Mouse (Mus musculus) heart, postnatal 0 days (tissue): ENCODE results near the gene Cfap36. TPM values are rescaled to one million over a fixed set of nuclear protein-coding genes. Genes with fewer than 3 reads are reported as not detected.
A peak's percentile ranks its signal among the peaks of the same experiment; 100 is the strongest.

Source experiments
- ATAC-seq: fragments of 200-750 bp; cut with Nextera tagmentation; 2 replicates; pipeline ENCODE4 v1.8.0; 2017; ENCODE audit warnings: low read depth, moderate number of reproducible peaks, moderate library complexity; ENCODE audit not compliant: insufficient read depth
- DNase-seq: peaks from one replicate; pipeline ENCODE4 v3.0.0-alpha.2; 2016; ENCODE audit warnings: low spot score
- H3K27ac ChIP-seq: fragments of 300-500 bp; sonication (generic); 2 replicates; pipeline ENCODE4 v1.5.1; 2014; ENCODE audit warnings: low read depth, mild to moderate bottlenecking
- H3K27me3 ChIP-seq: fragments of 300-500 bp; sonication (generic); 2 replicates; pipeline ENCODE4 v1.6.1; 2014; ENCODE audit warnings: low read length, mixed read lengths; ENCODE audit not compliant: control insufficient read depth, insufficient read depth
- H3K36me3 ChIP-seq: fragments of 300-500 bp; sonication (generic); replicated peaks from 2 replicates; pipeline ENCODE4 v1.6.1; 2014; ENCODE audit warnings: low read length, mixed read lengths; ENCODE audit not compliant: control insufficient read depth, insufficient read depth
- H3K4me1 ChIP-seq: fragments of 300-500 bp; sonication (generic); 2 replicates; pipeline ENCODE4 v1.6.1; 2014; ENCODE audit warnings: antibody characterized with exemption; ENCODE audit not compliant: control insufficient read depth, insufficient read depth
- H3K4me2 ChIP-seq: fragments of 300-500 bp; sonication (generic); 2 replicates; pipeline ENCODE4 v1.6.1; 2014; ENCODE audit warnings: low read depth, mild to moderate bottlenecking, low read length, moderate library complexity
- H3K4me3 ChIP-seq: fragments of 300-500 bp; sonication (generic); 2 replicates; pipeline ENCODE4 v1.5.1; 2014; ENCODE audit warnings: low read depth, low read length
- H3K9ac ChIP-seq: fragments of 300-500 bp; sonication (generic); replicated peaks from 2 replicates; pipeline ENCODE4 v1.6.1; 2014; ENCODE audit warnings: low read depth, low read length, mixed read lengths
- H3K9me3 ChIP-seq: fragments of 300-500 bp; sonication (generic); replicated peaks from 2 replicates; pipeline ENCODE4 v1.6.1; 2016; ENCODE audit warnings: low read length; ENCODE audit not compliant: control insufficient read depth
- CTCF ChIP-seq: IDR thresholded peaks from 2 replicates; pipeline ENCODE4 v1.5.1; 2016; ENCODE audit warnings: antibody characterized with exemption, control low read depth, low read depth
- EP300 ChIP-seq: IDR thresholded peaks from 2 replicates; pipeline ENCODE4 v1.6.1; 2016; ENCODE audit warnings: antibody characterized with exemption, low read depth
- WGBS: fragments of 180-500 bp; shearing (Covaris S2); extraction: QIAGEN DNeasy Blood & Tissue Kit; methylation state at CpG from one replicate; pipeline ENCODE4 v1.1.7; 2014; 5-methylcytosine and 5-hydroxymethylcytosine counted together
- polyA plus RNA-seq: library from polyadenylated mRNA; unstranded; fragments of >200 nt; fragmentation: Nextera tagmentation; extraction: Ambion mirVana; gene quantifications from 2 replicates; pipeline ENCODE4 v1.2.1, GENCODE M21; 2015
- total RNA-seq: library from RNA; depleted of rRNA; stranded (reverse); fragments of >200 nt; gene quantifications from 2 replicates; pipeline ENCODE4 v1.2.3, GENCODE M21; 2014; ENCODE audit warnings: low replicate concordance

Cfap36 gene
- total and polyA plus RNA-seq, 2 experiments from 2014 or later, result 3.5 to 44.2 TPM

DNA sequence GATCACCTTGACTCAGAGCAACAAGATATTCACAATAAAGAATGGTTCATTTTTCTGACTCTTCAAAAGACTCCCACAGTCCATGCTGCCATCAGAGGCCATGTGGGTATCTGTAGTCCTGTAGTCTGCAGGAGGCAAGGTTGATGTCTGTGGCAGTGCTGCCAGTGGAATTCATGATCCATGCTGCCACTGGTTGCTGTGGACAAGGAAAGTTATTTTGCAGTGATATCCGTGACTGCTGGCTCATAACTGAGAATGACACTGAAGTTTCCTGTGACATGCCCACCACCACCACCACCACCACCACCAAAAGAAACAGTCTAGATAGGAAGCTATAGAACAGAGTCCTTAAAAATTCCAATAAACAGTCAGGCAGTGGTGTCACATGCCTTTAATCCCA, 7.4 kb upstream of the Cfap36 start:
- no peaks in the 10 kb centered on the region for H3K36me3 ChIP-seq
- no peaks in the 10 kb centered on the region for H3K4me1 ChIP-seq
- 53% methylated on average over 1 of the region's 1 CpGs for WGBS
- H3K9me3 ChIP-seq, result peaks cover 11% of the 10 kb centered on the region; the same call in 1 of the 2 replicates
- no peak overlapping the region for H3K27ac ChIP-seq
- no peak for TF ChIP-seq EP300
- no peak for TF ChIP-seq CTCF
- H3K4me3 ChIP-seq, result no peak overlapping the region
- no peak for DNase-seq
- no peak overlapping the region for H3K4me2 ChIP-seq
- no peaks in the 10 kb centered on the region for H3K27me3 ChIP-seq
- no peak overlapping the region for H3K9ac ChIP-seq
- ATAC-seq, result no peak

- H3K27me3 ChIP-seq, result no peaks in the 10 kb centered on the region
- H3K9me3 ChIP-seq, result peaks cover 5% of the 10 kb centered on the region; the same call in 1 of the 2 replicates
- DNase-seq (no peak), ATAC-seq (no peak)
- no peak for TF ChIP-seq EP300
- TF ChIP-seq CTCF, result no peak
- H3K9ac ChIP-seq, result no peak overlapping the region
- no peak overlapping the region for H3K27ac ChIP-seq
- no peaks in the 10 kb centered on the region for H3K36me3 ChIP-seq
- no peak overlapping the region for H3K4me3 ChIP-seq
- H3K4me2 ChIP-seq, result no peak overlapping the region
- over 99% methylated on average over 5 of the region's 5 CpGs for WGBS
- peaks cover 11% of the 10 kb centered on the region for H3K4me1 ChIP-seq
These were observed 1.2 kb upstream of the Cfap36 start for GRCm38 (mm10) chr11:29248386-29248785.

GRCm38 (mm10) chr11:29247725-29248124, 516 bp upstream of the Cfap36 start:
- H3K27me3 ChIP-seq, result no peaks in the 10 kb centered on the region
- WGBS, result 92% methylated on average over 1 of the region's 1 CpGs
- H3K9ac ChIP-seq, result no peak overlapping the region
- peak overlapping the region; percentile 98 for H3K4me3 ChIP-seq
- H3K27ac ChIP-seq, result no peak overlapping the region
- TF ChIP-seq CTCF, result no peak; the same call in 1 of the 2 replicates
- no peak for TF ChIP-seq EP300
- no peaks in the 10 kb centered on the region for H3K9me3 ChIP-seq
- peaks cover 11% of the 10 kb centered on the region for H3K4me1 ChIP-seq
- 0 out of 2 replicates have a peak, but pooled peaks cover under 1% of the 10 kb centered on the region for H3K36me3 ChIP-seq
- ATAC-seq (no peak), DNase-seq (no peak)
- peak overlapping the region; percentile 93 for H3K4me2 ChIP-seq

DNA sequence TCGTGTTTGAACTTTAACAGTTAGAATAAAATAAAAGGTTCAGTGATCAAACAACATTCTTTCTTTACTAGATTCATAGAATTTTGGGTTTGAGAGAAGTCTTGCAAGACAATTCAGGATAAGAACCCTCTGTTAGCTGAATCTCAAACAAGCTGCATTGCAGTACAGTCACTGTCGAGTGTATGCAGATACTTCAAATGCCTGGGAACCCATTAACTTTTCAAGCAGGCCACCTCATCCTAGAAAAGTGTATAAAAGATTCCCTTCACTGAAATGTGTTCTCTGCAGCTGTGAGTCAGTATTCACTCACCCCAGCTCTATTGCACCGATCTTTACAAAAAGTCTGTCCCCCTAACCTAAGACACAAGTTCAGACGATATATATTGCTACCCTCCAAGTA, 1.2 kb downstream of the Cfap36 start:
- WGBS, result 47% methylated on average over 4 of the region's 4 CpGs
- no peak overlapping the region for H3K9ac ChIP-seq

DNA sequence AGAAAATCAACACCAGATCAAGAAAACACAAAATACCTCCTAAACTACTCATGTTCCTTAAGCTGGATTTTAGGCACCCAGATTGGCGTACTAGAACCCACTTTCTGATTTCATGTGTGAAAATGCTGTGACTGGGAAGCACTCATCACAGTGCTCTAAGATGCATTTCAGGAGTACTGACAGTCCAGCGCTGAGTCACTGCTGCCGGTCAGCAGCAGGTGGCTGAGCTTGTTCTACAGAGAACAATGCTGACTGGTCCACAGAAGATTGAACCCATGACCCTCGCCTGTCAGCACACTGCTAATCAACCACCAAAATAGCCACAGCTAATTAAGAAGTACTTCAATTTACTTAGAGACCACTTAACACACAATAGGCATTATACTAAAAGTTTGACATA, 5.2 kb downstream of the Cfap36 start:
- TF ChIP-seq CTCF, result no peak
- no peak for TF ChIP-seq EP300
- Histone ChIP-seq H3K4me3 (no peak overlapping the region), H3K9ac (no peak overlapping the region), H3K4me1 (peaks cover 11% of the 10 kb centered on the region), H3K27ac (no peak overlapping the region), H3K36me3 (peaks cover 10% of the 10 kb centered on the region), H3K9me3 (no peaks in the 10 kb centered on the region), H3K27me3 (no peaks in the 10 kb centered on the region), H3K4me2 (no peak overlapping the region)
- no peak for DNase-seq
- WGBS, result 63% methylated on average over 4 of the region's 4 CpGs
- no peak for ATAC-seq

More for the DNA sequence above, 1.2 kb downstream of the Cfap36 start:
- Histone ChIP-seq H3K4me2 (peak overlapping the region; percentile 93), H3K9me3 (no peaks in the 10 kb centered on the region), H3K4me3 (peak overlapping the region; percentile 98), H3K4me1 (peaks cover 11% of the 10 kb centered on the region), H3K27me3 (no peaks in the 10 kb centered on the region), H3K27ac (no peak overlapping the region), H3K36me3 (peaks cover 10% of the 10 kb centered on the region)
- no peak for DNase-seq
- ATAC-seq, result no peak
- TF ChIP-seq CTCF (no peak), EP300 (no peak)

DNA sequence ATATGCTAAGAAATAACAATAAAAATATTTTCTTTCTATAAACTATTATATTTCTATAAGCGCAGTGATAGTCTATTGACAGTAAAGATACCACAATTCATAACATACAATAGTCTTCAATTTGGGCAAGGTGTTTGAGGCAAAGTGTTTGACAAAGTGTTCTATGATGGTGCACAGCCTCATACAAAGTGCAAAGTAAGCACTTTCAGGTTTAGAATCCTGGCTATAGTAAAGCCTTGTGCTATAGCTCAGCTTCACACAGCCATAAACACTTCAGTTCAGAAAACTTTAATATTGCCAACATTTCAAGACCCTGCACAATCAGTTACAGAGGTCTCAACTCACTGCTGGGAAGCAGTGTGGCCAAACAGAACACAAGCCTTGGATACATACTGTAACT, 7.9 kb downstream of the Cfap36 start:
- TF ChIP-seq CTCF, result no peak
- no peak for TF ChIP-seq EP300
- WGBS, result 84% methylated on average over 1 of the region's 1 CpGs
- ATAC-seq, result no peak

More for the DNA sequence above, 7.9 kb downstream of the Cfap36 start:
- H3K9me3 ChIP-seq, result no peaks in the 10 kb centered on the region
- no peak overlapping the region for H3K4me2 ChIP-seq
- H3K4me3 ChIP-seq, result no peak overlapping the region
- peaks cover 10% of the 10 kb centered on the region for H3K36me3 ChIP-seq
- no peaks in the 10 kb centered on the region for H3K27me3 ChIP-seq
- H3K27ac ChIP-seq, result no peak overlapping the region
- no peaks in the 10 kb centered on the region for H3K4me1 ChIP-seq
- no peak overlapping the region for H3K9ac ChIP-seq
- DNase-seq, result no peak
